Mouse (Mus musculus) R1 (cell line): ENCODE results near the gene Gm13030.
"Not testable (repeated sequence)": the region's sequence is repeated elsewhere in the genome, so short reads cannot be mapped to it uniquely, and the experiment has no call there.

Experiments
- DNase-seq: peaks from one replicate; pipeline ENCODE4 v3.0.0-alpha.2; 2018; ENCODE audit warnings: low read depth, low spot score

Gm13030 gene

GRCm38 (mm10) chr4:138873864-138874263 lies at the start of gene Gm13030:
Gene Gm13030 (minus strand): TSS chr4:138873964.
- no peak for DNase-seq

- DNase-seq, result peak; percentile 92
These were observed 48.3 kb upstream of the Gm13030 start for GRCm38 (mm10) chr4:138922131-138922459.

- no peak for DNase-seq
These were observed 47.7 kb upstream of the Gm13030 start for GRCm38 (mm10) chr4:138921254-138922130.

GRCm38 (mm10) chr4:138917282-138917681 lies 43.5 kb upstream of the Gm13030 start:
- peak; percentile 70 for DNase-seq

GRCm38 (mm10) chr4:138913797-138914196 lies 40.0 kb upstream of the Gm13030 start, which contains the start of gene Otud3:
Gene Otud3 (minus strand): TSS chr4:138913945.
- DNase-seq, result peak; percentile 98

GRCm38 (mm10) chr4:138913141-138913787 lies 39.5 kb upstream of the Gm13030 start:
- peak; percentile 41 for DNase-seq

- no peak for DNase-seq
These were observed 32.0 kb upstream of the Gm13030 start for GRCm38 (mm10) chr4:138905624-138906337.

- no peak for DNase-seq
These were observed 25.6 kb upstream of the Gm13030 start for GRCm38 (mm10) chr4:138899361-138899760.

- DNase-seq, result not testable (repeated sequence)
These were observed 20.0 kb upstream of the Gm13030 start for GRCm38 (mm10) chr4:138893789-138894188.

- no peak for DNase-seq
These were observed 18.9 kb upstream of the Gm13030 start for GRCm38 (mm10) chr4:138892655-138893054.

GRCm38 (mm10) chr4:138889635-138890034 lies 15.9 kb upstream of the Gm13030 start:
- peak; percentile 22 for DNase-seq

GRCm38 (mm10) chr4:138889165-138889564 lies 15.4 kb upstream of the Gm13030 start:
- DNase-seq, result peak; percentile 83

GRCm38 (mm10) chr4:138884261-138884660 lies 10.5 kb upstream of the Gm13030 start:
- peak; percentile 83 for DNase-seq

GRCm38 (mm10) chr4:138882179-138882578 lies 8.4 kb upstream of the Gm13030 start:
- peak; percentile 41 for DNase-seq

- no peak for DNase-seq
These were observed 7.2 kb upstream of the Gm13030 start for GRCm38 (mm10) chr4:138880811-138881584.

- DNase-seq, result no peak
These were observed 6.0 kb upstream of the Gm13030 start for GRCm38 (mm10) chr4:138879808-138880207.

- no peak for DNase-seq
These were observed 5.0 kb upstream of the Gm13030 start for GRCm38 (mm10) chr4:138878783-138879182.

- no peak for DNase-seq
These were observed 4.0 kb upstream of the Gm13030 start, which contains the start of gene Pla2g2e for GRCm38 (mm10) chr4:138877731-138878130. Gene Pla2g2e (plus strand): TSS chr4:138877942.

- DNase-seq, result no peak
These were observed 2.2 kb upstream of the Gm13030 start for GRCm38 (mm10) chr4:138875986-138876385.

- DNase-seq, result peak; percentile 18
These were observed 1.5 kb upstream of the Gm13030 start for GRCm38 (mm10) chr4:138875275-138875674.

- DNase-seq, result peak; percentile 21
These were observed 5.1 kb downstream of the Gm13030 start for GRCm38 (mm10) chr4:138868666-138869065.
